Mouse (Mus musculus) central nervous system, embryonic 14 days (tissue): ENCODE data around the gene Stmn3. TPM values are rescaled to one million over a fixed set of nuclear protein-coding genes. Genes with fewer than 3 reads are reported as not detected.

Experiments
- polyA plus RNA-seq: library from polyadenylated mRNA; depleted of rRNA; stranded (reverse); fragments of >200 nt; gene quantifications from 2 replicates; pipeline ENCODE4 v1.2.3, GENCODE M21; 2012; rRNA removed

Stmn3 gene
- polyA plus RNA-seq = 686 and 740 TPM in 2 replicates

DNA sequence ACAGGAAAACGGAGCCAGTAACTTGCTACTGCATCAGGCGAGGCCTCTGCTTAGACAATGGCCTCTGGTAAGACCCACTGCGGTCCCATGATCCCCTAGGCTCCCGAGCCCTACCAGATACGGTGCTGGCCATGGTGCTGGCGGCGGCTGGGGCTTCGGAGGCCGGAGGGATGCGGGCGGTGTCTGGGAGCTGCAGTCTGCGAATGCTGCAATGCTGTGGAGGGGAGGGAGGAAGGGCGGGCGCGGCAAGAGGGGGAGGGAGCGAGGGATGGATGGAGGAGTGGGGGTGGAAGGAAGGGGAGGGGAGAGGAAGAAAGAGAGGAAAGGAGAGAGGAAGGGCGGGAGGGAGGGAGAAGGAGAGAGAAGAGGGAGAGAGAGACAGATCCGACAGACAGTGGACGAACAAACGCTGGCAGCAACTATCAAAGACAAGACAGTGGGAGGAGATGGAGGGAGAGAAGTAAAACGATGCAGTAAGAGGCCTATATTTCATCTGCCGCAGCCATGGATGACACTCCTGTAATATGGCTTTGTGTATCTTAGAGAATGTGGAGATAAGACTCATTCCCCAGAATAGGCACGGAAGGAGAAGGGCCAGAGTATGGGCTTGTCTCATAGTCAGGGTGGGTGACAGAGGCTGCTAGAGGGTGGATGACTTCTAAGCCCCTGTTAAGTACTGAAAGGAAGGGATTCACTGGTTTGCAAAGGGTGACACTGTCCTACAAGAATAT, at the start of gene Stmn3:
Gene Stmn3, minus strand, starts transcription at position 421 of the 731 bp plus-strand sequence.

GRCm38 (mm10) chr2:181319248-181320102, 5.2 kb upstream of the Stmn3 start, which contains the start of gene Rtel1:
TSS of gene Rtel1 (plus strand) at chr2:181319739.

GRCm38 (mm10) chr2:181287958-181288350, 26.3 kb downstream of the Stmn3 start, which contains the start of gene Gmeb2:
TSS of gene Gmeb2 (minus strand) at chr2:181288035.

Other genes starting within 250 kb of the Stmn3 start
- 66.5 and 69.9 TPM in 2 replicates for gene Kcnq2, start 179.2 kb downstream of the Stmn3 start, polyA plus RNA-seq
- 86.1 and 90.0 TPM in 2 replicates for gene Eef1a2, start 157.5 kb downstream of the Stmn3 start, polyA plus RNA-seq
- 247 and 280 TPM in 2 replicates for gene Ppdpf, start 127.3 kb downstream of the Stmn3 start, polyA plus RNA-seq
- 0.02 and 0.03 TPM in 2 replicates for gene Ptk6, start 111.7 kb downstream of the Stmn3 start, polyA plus RNA-seq
- 0.15 and 0.21 TPM in 2 replicates for gene Srms, start 101.3 kb downstream of the Stmn3 start, polyA plus RNA-seq
- gene Fndc11, start 94.5 kb downstream of the Stmn3 start, polyA plus RNA-seq = 0.07 and 0.09 TPM in 2 replicates
- 2.3 and 3.6 TPM in 2 replicates for gene Helz2, start 72.5 kb downstream of the Stmn3 start, polyA plus RNA-seq
- gene Gmeb2, start 26.5 kb downstream of the Stmn3 start, polyA plus RNA-seq = 32.1 and 35.0 TPM in 2 replicates
- gene Rtel1, start 5.2 kb upstream of the Stmn3 start, polyA plus RNA-seq = 119 and 121 TPM in 2 replicates
- gene Zgpat, start 50.4 kb upstream of the Stmn3 start, polyA plus RNA-seq = 122 and 128 TPM in 2 replicates
- 106 and 119 TPM in 2 replicates for gene Arfrp1, start 50.9 kb upstream of the Stmn3 start, polyA plus RNA-seq
- gene Lime1, start 65.6 kb upstream of the Stmn3 start, polyA plus RNA-seq = 110 and 111 TPM in 2 replicates
- gene Zbtb46, start 144.9 kb upstream of the Stmn3 start, polyA plus RNA-seq = 10.5 and 11.4 TPM in 2 replicates
- gene Abhd16b, start 178.7 kb upstream of the Stmn3 start, polyA plus RNA-seq = not detected in 2 replicates
- gene Tpd52l2, start 182.6 kb upstream of the Stmn3 start, polyA plus RNA-seq = 124 TPM in 2 replicates
- gene Dnajc5, start 206.0 kb upstream of the Stmn3 start, polyA plus RNA-seq = 136 and 141 TPM in 2 replicates